Mouse (Mus musculus) neural tube, embryonic 11.5 days (tissue): ENCODE measurements around the gene Ick. TPM values are rescaled to one million over a fixed set of nuclear protein-coding genes. Genes with fewer than 3 reads are reported as not detected.
"Not testable (repeated sequence)": the region's sequence is repeated elsewhere in the genome, so short reads cannot be mapped to it uniquely, and the experiment has no call there.

ENCODE experiments used
- ATAC-seq: fragments of 200-750 bp; cut with Nextera tagmentation; 2 replicates; pipeline ENCODE4 v1.8.0; 2017; ENCODE audit warnings: moderate number of reproducible peaks, mild to moderate bottlenecking, moderate TSS enrichment, moderate library complexity; ENCODE audit not compliant: insufficient read depth, low FRiP score, low TSS enrichment
- DNase-seq: peaks from one replicate; pipeline ENCODE4 v3.0.0-alpha.2; 2015; ENCODE audit warnings: low spot score
- H3K27ac ChIP-seq: fragments of 300-500 bp; sonication (generic); 2 replicates; pipeline ENCODE4 v1.5.1; 2014; ENCODE audit warnings: low read depth, mild to moderate bottlenecking, low read length
- H3K27me3 ChIP-seq: fragments of 300-500 bp; sonication (generic); 2 replicates; pipeline ENCODE4 v1.6.1; 2014; ENCODE audit warnings: mild to moderate bottlenecking, low read length, mixed read lengths; ENCODE audit not compliant: control insufficient read depth, insufficient read depth
- H3K36me3 ChIP-seq: fragments of 300-500 bp; sonication (generic); 2 replicates; pipeline ENCODE4 v1.6.1; 2014; ENCODE audit warnings: mild to moderate bottlenecking, low read length, moderate library complexity, mixed read lengths; ENCODE audit not compliant: control insufficient read depth, insufficient read depth
- H3K4me1 ChIP-seq: fragments of 300-500 bp; sonication (generic); 2 replicates; pipeline ENCODE4 v1.6.1; 2014; ENCODE audit warnings: low read length, mixed read lengths; ENCODE audit not compliant: control insufficient read depth, insufficient read depth
- H3K4me2 ChIP-seq: fragments of 300-500 bp; sonication (generic); 2 replicates; pipeline ENCODE4 v1.6.1; 2014; ENCODE audit warnings: low read depth, mild to moderate bottlenecking, moderate library complexity
- H3K4me3 ChIP-seq: fragments of 300-500 bp; sonication (generic); 2 replicates; pipeline ENCODE4 v1.5.1; 2014; ENCODE audit warnings: low read depth, low read length
- H3K9ac ChIP-seq: fragments of 300-500 bp; sonication (generic); 2 replicates; pipeline ENCODE4 v1.6.1; 2014; ENCODE audit warnings: mild to moderate bottlenecking, low read length
- H3K9me3 ChIP-seq: fragments of 300-500 bp; sonication (generic); 2 replicates; pipeline ENCODE4 v1.6.1; 2016; ENCODE audit warnings: low read length; ENCODE audit not compliant: control insufficient read depth
- WGBS: fragments of 180-500 bp; shearing (Covaris S2); extraction: QIAGEN DNeasy Blood & Tissue Kit; methylation state at CpG from one replicate; pipeline ENCODE4 v1.1.7; 2014; 5-methylcytosine and 5-hydroxymethylcytosine counted together
- polyA plus RNA-seq: library from polyadenylated mRNA; unstranded; fragments of >200 nt; fragmentation: Nextera tagmentation; extraction: Ambion mirVana; gene quantifications from 2 replicates; pipeline ENCODE4 v1.2.1, GENCODE M21; 2014

Gene Ick
- polyA plus RNA-seq, 1 experiment from 2014 or later: 35.9 TPM

- H3K4me2 ChIP-seq: no peak overlapping the region
- WGBS: 86% methylated on average over 19 of the region's 19 CpGs
Measured at GRCm38 (mm10) chr9:78166694-78167452, 57.9 kb downstream of the Ick start.

GRCm38 (mm10) chr9:78167453-78167969 lies 58.5 kb downstream of the Ick start:
- Histone ChIP-seq H3K4me1 (no peaks in the 10 kb centered on the region), H3K27me3 (no peaks in the 10 kb centered on the region), H3K4me3 (no peak overlapping the region), H3K9ac (no peak overlapping the region), H3K4me2 (no peak overlapping the region), H3K9me3 (no peaks in the 10 kb centered on the region), H3K27ac (no peak overlapping the region), H3K36me3 (no peaks in the 10 kb centered on the region; the same call in none of the 2 replicates)
- DNase-seq (no peak), ATAC-seq (no peak)
- WGBS: 90% methylated on average over 19 of the region's 19 CpGs

More at GRCm38 (mm10) chr9:78166694-78167452, 57.9 kb downstream of the Ick start:
- Histone ChIP-seq H3K4me1 (no peaks in the 10 kb centered on the region), H3K9ac (no peak overlapping the region), H3K27ac (no peak overlapping the region), H3K36me3 (peaks cover 4% of the 10 kb centered on the region), H3K27me3 (no peaks in the 10 kb centered on the region), H3K9me3 (no peaks in the 10 kb centered on the region), H3K4me3 (no peak overlapping the region)
- ATAC-seq: no peak
- no peak for DNase-seq

GRCm38 (mm10) chr9:78168864-78169263 lies 59.9 kb downstream of the Ick start:
- no peak overlapping the region for H3K27ac ChIP-seq
- H3K4me2 ChIP-seq: no peak overlapping the region
- H3K4me3 ChIP-seq: no peak overlapping the region
- H3K27me3 ChIP-seq: no peaks in the 10 kb centered on the region
- ATAC-seq (no peak), DNase-seq (no peak)
- WGBS: 95% methylated on average over 6 of the region's 6 CpGs
- no peaks in the 10 kb centered on the region for H3K4me1 ChIP-seq
- no peaks in the 10 kb centered on the region; the same call in none of the 2 replicates for H3K36me3 ChIP-seq
- no peak overlapping the region for H3K9ac ChIP-seq
- H3K9me3 ChIP-seq: no peaks in the 10 kb centered on the region

- DNase-seq: no peak
- no peak overlapping the region for H3K4me2 ChIP-seq
- no peak for ATAC-seq
- no peaks in the 10 kb centered on the region; the same call in 1 of the 2 replicates for H3K36me3 ChIP-seq
- H3K4me3 ChIP-seq: no peak overlapping the region
- WGBS: 45% methylated on average over 1 of the region's 1 CpGs
- no peak overlapping the region for H3K9ac ChIP-seq
- no peak overlapping the region for H3K27ac ChIP-seq
- H3K4me1 ChIP-seq: no peaks in the 10 kb centered on the region
- no peaks in the 10 kb centered on the region for H3K27me3 ChIP-seq
- H3K9me3 ChIP-seq: no peaks in the 10 kb centered on the region
Measured at GRCm38 (mm10) chr9:78174016-78174415, 65.0 kb downstream of the Ick start.

- not testable (repeated sequence) for H3K9ac ChIP-seq, H3K4me3 ChIP-seq, H3K9me3 ChIP-seq, DNase-seq, H3K27me3 ChIP-seq, H3K4me1 ChIP-seq, H3K36me3 ChIP-seq, H3K27ac ChIP-seq, H3K4me2 ChIP-seq
- peak; percentile 42 for ATAC-seq
- WGBS: 51% methylated on average over 3 of the region's 3 CpGs
Measured at GRCm38 (mm10) chr9:78174925-78175276, 65.9 kb downstream of the Ick start.

- no peaks in the 10 kb centered on the region for H3K4me1 ChIP-seq
- H3K27ac ChIP-seq: peak overlapping the region; percentile 96
- peak overlapping the region; percentile 57 for H3K4me3 ChIP-seq
- peak; percentile 94 for DNase-seq
- H3K4me2 ChIP-seq: peak overlapping the region; percentile 54
- peak overlapping the region; percentile 86 for H3K9ac ChIP-seq
- peak; percentile 98 for ATAC-seq
- H3K36me3 ChIP-seq: no peaks in the 10 kb centered on the region
- H3K27me3 ChIP-seq: no peaks in the 10 kb centered on the region
- WGBS: under 1% methylated on average over 48 of the region's 58 CpGs
- no peaks in the 10 kb centered on the region for H3K9me3 ChIP-seq
Measured at GRCm38 (mm10) chr9:78175277-78176200, 66.5 kb downstream of the Ick start.

GRCm38 (mm10) chr9:78176201-78176727 lies 67.3 kb downstream of the Ick start:
- peak overlapping the region; percentile 96 for H3K27ac ChIP-seq
- H3K4me2 ChIP-seq: peak overlapping the region; percentile 54
- no peaks in the 10 kb centered on the region for H3K36me3 ChIP-seq
- ATAC-seq (peak; percentile 66), DNase-seq (peak; percentile 77)
- H3K27me3 ChIP-seq: no peaks in the 10 kb centered on the region
- H3K9me3 ChIP-seq: no peaks in the 10 kb centered on the region
- H3K4me3 ChIP-seq: peak overlapping the region; percentile 57
- peak overlapping the region; percentile 86 for H3K9ac ChIP-seq
- under 1% methylated on average over 22 of the region's 22 CpGs for WGBS
- no peaks in the 10 kb centered on the region for H3K4me1 ChIP-seq

- Histone ChIP-seq H3K4me1 (no peaks in the 10 kb centered on the region), H3K4me2 (peak overlapping the region; percentile 54), H3K27me3 (no peaks in the 10 kb centered on the region), H3K9me3 (no peaks in the 10 kb centered on the region), H3K9ac (peak overlapping the region; percentile 86), H3K27ac (peak overlapping the region; percentile 96), H3K36me3 (no peaks in the 10 kb centered on the region), H3K4me3 (peak overlapping the region; percentile 57)
- no peak for ATAC-seq
- 43% methylated on average over 7 of the region's 7 CpGs for WGBS
- no peak for DNase-seq
Measured at GRCm38 (mm10) chr9:78176831-78177230, 67.8 kb downstream of the Ick start.
